Mouse (Mus musculus): Measurements from ENCODE around the gene Ppcs.

DNA sequence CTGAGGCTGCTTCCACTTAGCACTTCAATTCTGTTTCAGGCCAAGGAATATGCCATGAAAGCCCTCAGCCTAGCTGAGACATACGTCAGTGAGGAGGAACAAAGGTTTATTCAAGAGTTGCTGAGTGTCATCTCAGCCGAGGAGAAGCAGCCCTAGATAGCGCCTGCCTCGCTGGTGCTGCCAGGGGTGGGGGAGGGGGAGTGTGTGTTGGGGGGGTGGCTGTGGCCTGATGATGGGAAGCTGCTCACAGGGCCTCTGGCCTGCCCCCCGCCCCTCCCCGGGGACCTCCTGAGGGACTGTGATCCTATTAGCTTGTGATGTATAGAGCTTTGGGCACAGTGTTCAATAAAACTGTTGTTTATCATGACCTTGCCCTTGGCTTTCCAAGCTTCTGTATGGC, 31.3 kb upstream of the Ppcs start:
- TF ChIP-seq CTCF (IDR thresholded peaks at IDR 0.05; ENCODE audit: insufficient read depth, low read depth, low read length) (no peak), POLR2A (IDR thresholded peaks at IDR 0.05; ENCODE audit: insufficient read depth, low read depth, low read length) (no peak)
